ENCODE assay signal across 10 mouse cellular contexts in genomic region chr9:86570261-86570890, GRCm38 (mm10). TPM values are rescaled to one million over a fixed set of nuclear protein-coding genes. Genes with fewer than 3 reads are reported as not detected.
DNase-seq lines count a peak whose midpoint lies in the region; ATAC-seq and TF ChIP-seq lines count a peak whose summit lies in the region.
"Had no signal": no experiment of that assay in that cellular context is flagged by ENCODE, and none has a peak within 500 bp of the region (broad histone marks: within the 10 kb centered on the region; RNA-seq: fewer than 3 reads in every experiment).

No protein-coding gene starts in this region.

- no peaks in the 10 kb centered on the region for H3K9me3 ChIP-seq in embryonic facial prominence, embryonic 13.5 days
- H3K9me3 ChIP-seq in midbrain, embryonic 11.5 days (ENCODE audit: control insufficient read depth, low read length) = no peaks in the 10 kb centered on the region

- no peaks in the 10 kb centered on the region for H3K27me3 ChIP-seq in embryonic facial prominence, embryonic 13.5 days
- H3K27me3 ChIP-seq in kidney, adult 2 months (replicated peaks; ENCODE audit: control insufficient read depth, insufficient read depth, low read length) = no peaks in the 10 kb centered on the region
- no peaks in the 10 kb centered on the region for H3K27me3 ChIP-seq in midbrain, embryonic 11.5 days (ENCODE audit: control insufficient read depth, insufficient read depth, low read length)

- no peak for ATAC-seq in embryonic facial prominence, embryonic 13.5 days (ENCODE audit: insufficient number of reproducible peaks, insufficient read depth, low FRiP score, low TSS enrichment, low read depth)
- no peak for ATAC-seq in midbrain, embryonic 11.5 days (ENCODE audit: low FRiP score)

- WGBS in embryonic facial prominence, embryonic 13.5 days = 82% methylated on average over 10 of the region's 10 CpGs
- 67% methylated on average over 10 of the region's 10 CpGs for WGBS in kidney, adult 2 months
- WGBS in midbrain, embryonic 11.5 days = 83% methylated on average over 10 of the region's 10 CpGs

- H3K9ac ChIP-seq in embryonic facial prominence, embryonic 13.5 days = peak overlapping the region; percentile 84
- H3K9ac ChIP-seq in midbrain, embryonic 11.5 days (ENCODE audit: low read length) = no peak overlapping the region

- peak overlapping the region; percentile 99 for H3K4me2 ChIP-seq in embryonic facial prominence, embryonic 13.5 days
- H3K4me2 ChIP-seq in midbrain, embryonic 11.5 days = peak overlapping the region; percentile 99

- peaks cover 20% of the 10 kb centered on the region for H3K4me1 ChIP-seq in embryonic facial prominence, embryonic 13.5 days
- H3K4me1 ChIP-seq in kidney, adult 2 months (ENCODE audit: control insufficient read depth, insufficient read depth, low read length) = peaks cover 15% of the 10 kb centered on the region; the same call in 1 of the 2 replicates
- peaks cover 11% of the 10 kb centered on the region; the same call in 1 of the 2 replicates for H3K4me1 ChIP-seq in midbrain, embryonic 11.5 days (ENCODE audit: control insufficient read depth, insufficient read depth, low read length)

- TF ChIP-seq POLR2A in kidney, adult 2 months (IDR thresholded peaks at IDR 0.05; ENCODE audit: low read depth, low read length) = no peak

- peak; percentile 34 for DNase-seq in cerebellum, adult 9-11 months
- DNase-seq in cerebellum, postnatal 4 days (ENCODE audit: low spot score in 2 of 2) = no peak
- peak; percentile 72 for DNase-seq in kidney, adult 2 months
- DNase-seq in midbrain, embryonic 11.5 days (ENCODE audit: low spot score, missing footprints) = no peak
- no peak for DNase-seq in frontal cortex, postnatal 10 days (ENCODE audit: low spot score in 2 of 2)
- DNase-seq in spleen, postnatal 10 days (ENCODE audit: low spot score in 2 of 2) = no peak
- no peak for DNase-seq in lung, postnatal 4 days
- DNase-seq: adrenal gland, postnatal 25 days; layer of hippocampus, postnatal 36 days had no signal

- no peak for TF ChIP-seq CTCF in kidney, adult 2 months (conservative IDR thresholded peaks at IDR 0.05; ENCODE audit: insufficient read depth, insufficient read length, low read depth, low read length)

- peak overlapping the region; percentile 76 for H3K4me3 ChIP-seq in embryonic facial prominence, embryonic 13.5 days
- H3K4me3 ChIP-seq in kidney, adult 2 months (ENCODE audit: insufficient read depth, low read depth, low read length) = peak overlapping the region; percentile 36; the same call in 1 of the 2 replicates
- H3K4me3 ChIP-seq in midbrain, embryonic 11.5 days (ENCODE audit: low read depth, low read length) = no peak overlapping the region

- peaks cover 27% of the 10 kb centered on the region for H3K36me3 ChIP-seq in embryonic facial prominence, embryonic 13.5 days
- H3K36me3 ChIP-seq in kidney, adult 2 months (ENCODE audit: control insufficient read depth, insufficient read depth, low read length) = peaks cover 1% of the 10 kb centered on the region
- H3K36me3 ChIP-seq in midbrain, embryonic 11.5 days (ENCODE audit: control insufficient read depth, insufficient read depth, low read length) = no peaks in the 10 kb centered on the region

- no peak overlapping the region for H3K27ac ChIP-seq in embryonic facial prominence, embryonic 13.5 days
- H3K27ac ChIP-seq in kidney, adult 2 months (ENCODE audit: insufficient read depth, low read depth, low read length) = no peak overlapping the region
- H3K27ac ChIP-seq in midbrain, embryonic 11.5 days (ENCODE audit: low read depth, low read length) = no peak overlapping the region

RNA-seq across cellular contexts. Expression of gene Pgm3, which starts 1.3 kb away (rescaled TPM):
- 39.2 and 42.1 TPM in 2 replicates for polyA plus RNA-seq in embryonic facial prominence, embryonic 13.5 days (2015; fragmentation: Nextera tagmentation; extraction: Ambion mirVana)
- polyA plus RNA-seq in kidney, adult 2 months (2012; rRNA removed) = 10.9 TPM in 2 replicates
- polyA plus RNA-seq in midbrain, embryonic 11.5 days (2014; fragmentation: Nextera tagmentation; extraction: Ambion mirVana) = 34.8 and 38.1 TPM in 2 replicates

RNA-seq across cellular contexts. Expression of gene Rwdd2a, which starts 1.4 kb away (rescaled TPM):
- 3.4 and 4.6 TPM in 2 replicates for polyA plus RNA-seq in embryonic facial prominence, embryonic 13.5 days (2015; fragmentation: Nextera tagmentation; extraction: Ambion mirVana)
- 1.0 and 1.1 TPM in 2 replicates for polyA plus RNA-seq in kidney, adult 2 months (2012; rRNA removed)
- polyA plus RNA-seq in midbrain, embryonic 11.5 days (2014; fragmentation: Nextera tagmentation; extraction: Ambion mirVana) = 5.1 and 5.2 TPM in 2 replicates

Comparison
In these comparisons a context has a peak if more than half of its experiments do, and no peak if none do; other contexts are left out.
1. DNase-seq: peak in cerebellum, adult 9-11 months (single experiment) and kidney, adult 2 months (single experiment); none in cerebellum, postnatal 4 days (0 of 2), midbrain, embryonic 11.5 days (single experiment), frontal cortex, postnatal 10 days (0 of 2), spleen, postnatal 10 days (0 of 2) and lung, postnatal 4 days (0 of 2).